Mouse (Mus musculus): ENCODE results near the gene Fndc10.

DNA sequence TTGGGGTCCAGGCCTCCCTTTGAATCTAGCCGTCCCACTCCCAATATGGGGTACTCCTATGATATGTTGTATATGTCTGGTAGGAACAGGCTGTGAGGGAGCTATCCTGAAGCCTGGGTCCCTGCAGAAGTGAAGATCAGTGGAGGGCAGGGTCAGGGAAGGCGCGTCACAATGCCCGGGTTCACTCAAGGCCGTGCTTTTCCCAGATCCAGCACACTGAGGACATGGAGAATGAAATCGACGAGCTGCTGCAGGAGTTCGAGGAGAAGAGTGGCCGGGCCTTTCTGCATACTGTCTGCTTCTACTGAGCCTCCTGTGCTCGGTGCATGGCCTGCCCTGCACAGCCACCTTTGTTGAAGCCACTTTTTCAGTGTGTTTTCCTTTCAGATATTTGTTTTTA, 39.1 kb downstream of the Fndc10 start:
- no peak for TF ChIP-seq CEBPB (IDR thresholded peaks at IDR 0.05; ENCODE audit: low read depth)
- no peak for TF ChIP-seq CTCF (IDR thresholded peaks at IDR 0.05; ENCODE audit: control insufficient read depth, insufficient read depth, insufficient read length)
- no peak for TF ChIP-seq FOSL1 (IDR thresholded peaks at IDR 0.05; ENCODE audit: insufficient read depth, low read length, poor library complexity, severe bottlenecking)
- TF ChIP-seq MAX (IDR thresholded peaks at IDR 0.05) = no peak
